Mouse (Mus musculus) activated CD4-positive, CD25-positive, alpha-beta regulatory T cell, adult 4 months (primary cell): Measurements from ENCODE around the gene Smc6. TPM values are rescaled to one million over a fixed set of nuclear protein-coding genes. Genes with fewer than 3 reads are reported as not detected.

Source experiments
- ATAC-seq: one replicate; pipeline ENCODE4 v1.8.0; 2017
- polyA plus RNA-seq, 2 experiments: library from polyadenylated mRNA; unstranded; fragments of 100-300 nt; shearing (Covaris generic); gene quantifications; one replicate each; pipeline ENCODE4 v1.2.1; 2017

The Smc6 gene
- polyA plus RNA-seq, 2 experiments from 2014 or later = 108 to 193 TPM

DNA sequence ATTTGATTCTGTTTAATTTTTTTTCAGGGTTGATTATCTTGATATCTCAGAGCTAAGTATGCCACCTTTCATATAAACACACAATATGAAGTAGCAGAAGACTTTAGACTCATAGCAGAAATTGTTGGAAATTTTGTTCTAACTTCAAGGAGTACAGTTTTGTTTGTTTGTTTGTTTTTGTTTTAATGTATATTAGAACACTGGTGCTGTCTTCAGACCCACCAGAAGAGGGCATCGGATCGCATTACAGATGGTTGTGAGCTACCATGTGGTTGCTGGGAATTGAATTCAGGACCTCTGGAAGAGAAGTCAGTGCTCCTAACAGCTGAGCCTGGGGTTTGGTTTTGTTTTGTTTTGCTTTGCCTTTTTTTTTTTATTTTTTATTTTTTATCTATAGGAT is 20.7 kb downstream of the Smc6 start:
- ATAC-seq = no peak

DNA sequence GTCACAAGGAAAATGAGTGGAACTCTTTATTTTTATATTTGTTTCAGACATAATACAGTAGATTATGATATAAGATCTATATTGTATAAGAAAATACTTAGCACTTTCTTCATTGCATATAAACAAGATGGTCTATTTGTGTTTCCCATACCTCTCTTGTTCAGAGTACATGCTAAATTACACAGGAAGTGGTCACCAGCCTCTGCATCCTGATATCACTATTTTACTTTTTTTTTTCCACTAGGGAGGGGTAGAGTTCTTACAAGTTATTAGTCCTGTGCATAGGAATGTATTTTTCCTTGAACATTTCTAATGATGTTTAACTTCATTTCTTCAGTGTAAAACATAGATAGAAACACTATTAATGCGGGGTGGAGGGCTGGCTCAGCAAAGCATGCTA is 35.2 kb downstream of the Smc6 start:
- peak; percentile 87 for ATAC-seq

DNA sequence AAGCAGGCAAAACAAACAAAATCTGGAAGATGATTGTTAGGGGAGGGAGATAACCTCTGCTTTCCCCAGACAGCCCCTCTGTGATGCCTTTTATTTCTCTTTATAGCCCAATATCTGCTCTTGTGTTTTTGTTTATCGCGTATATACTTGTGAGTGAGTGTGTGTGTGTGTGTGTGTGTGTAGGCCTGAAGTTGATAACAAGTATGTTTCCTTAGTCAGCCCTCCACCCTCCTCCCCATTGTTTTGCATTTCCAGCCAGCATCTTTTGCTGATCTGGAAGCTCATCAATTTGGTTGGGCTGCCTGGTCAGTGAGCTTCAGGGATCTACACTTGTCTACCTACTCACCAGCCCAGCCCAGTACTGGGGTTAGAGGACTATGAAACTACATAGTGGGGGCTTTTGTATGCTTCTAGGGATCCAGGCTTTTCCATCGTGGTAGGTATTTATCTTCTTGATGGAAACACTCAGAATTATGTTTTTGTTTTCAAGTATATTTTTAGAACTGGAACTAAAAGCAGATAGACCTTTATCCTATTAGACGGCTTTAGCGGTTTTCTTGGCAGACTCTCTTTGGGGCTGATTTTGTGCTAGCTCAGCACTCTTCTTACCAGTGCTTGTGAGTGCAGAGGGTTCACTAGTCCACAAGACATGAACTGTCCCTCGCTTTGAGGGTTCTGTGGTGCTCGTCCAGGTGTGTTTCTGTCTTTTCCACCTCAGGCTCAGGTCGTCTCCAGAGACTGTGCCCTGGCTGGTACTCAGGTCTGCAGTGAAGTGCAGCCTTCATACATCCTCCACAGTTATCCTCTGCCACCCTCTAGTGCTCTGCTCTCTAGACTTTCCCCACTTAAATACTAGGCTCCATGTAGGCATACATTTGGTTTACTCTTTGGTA is 41.3 kb downstream of the Smc6 start:
- ATAC-seq = no peak

DNA sequence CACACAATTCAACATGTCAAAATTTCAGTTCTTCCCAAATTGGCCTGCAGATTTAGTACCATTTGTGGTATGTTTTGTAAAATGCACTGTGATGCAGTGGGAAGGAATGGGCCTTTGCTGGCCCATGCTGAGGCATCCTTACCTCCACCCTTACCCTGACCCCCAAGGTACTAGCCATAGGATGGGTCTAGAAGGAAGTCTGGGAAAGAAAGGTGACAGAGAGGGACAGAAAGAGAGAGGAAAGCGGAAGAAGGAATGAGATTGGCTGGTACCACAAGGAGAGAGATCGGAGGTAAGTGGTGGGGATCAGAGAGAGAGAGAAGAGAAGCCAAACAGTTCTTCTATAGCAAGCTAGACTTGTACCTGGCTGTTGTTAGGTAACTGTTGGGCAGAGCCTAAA is 45.4 kb downstream of the Smc6 start:
- no peak for ATAC-seq

DNA sequence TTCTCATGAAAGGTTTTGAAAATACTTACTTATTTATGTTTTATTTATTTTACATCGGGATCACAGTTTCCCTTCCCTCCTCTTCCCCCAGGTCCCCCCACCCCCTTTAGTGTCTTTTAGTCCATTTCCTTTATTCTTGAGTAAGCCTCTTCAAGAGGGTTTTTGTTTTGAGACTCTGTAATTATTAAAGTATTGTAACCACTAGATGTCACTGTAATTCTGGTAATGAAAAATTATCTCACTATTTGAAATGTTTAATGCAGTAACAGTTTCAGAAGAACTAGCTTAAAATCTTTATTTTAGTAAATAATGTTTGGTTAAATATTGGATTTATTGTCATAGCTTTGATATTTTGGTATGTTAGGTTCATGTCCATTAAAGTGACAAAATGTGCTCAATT is 48.2 kb downstream of the Smc6 start:
- no peak for ATAC-seq

DNA sequence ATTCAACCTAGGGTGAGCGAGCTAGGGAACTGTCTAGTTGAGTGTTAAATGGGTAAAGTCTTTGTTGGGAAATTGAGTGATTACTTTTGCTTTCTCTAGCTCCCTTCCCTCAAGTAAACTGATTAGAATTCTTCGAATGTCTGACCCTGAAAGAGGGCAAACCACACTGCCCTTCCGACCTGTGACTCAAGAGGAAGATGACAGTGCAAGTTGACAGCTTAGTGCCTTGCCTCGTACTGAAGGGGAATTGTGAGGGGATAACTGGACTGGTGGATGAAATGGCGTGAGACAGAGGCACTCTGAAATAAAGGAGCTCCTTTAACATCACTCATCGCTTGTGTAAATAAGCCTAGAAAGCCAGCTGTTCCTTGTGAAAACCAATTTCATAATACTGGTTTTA is 52.0 kb downstream of the Smc6 start:
- ATAC-seq = no peak

DNA sequence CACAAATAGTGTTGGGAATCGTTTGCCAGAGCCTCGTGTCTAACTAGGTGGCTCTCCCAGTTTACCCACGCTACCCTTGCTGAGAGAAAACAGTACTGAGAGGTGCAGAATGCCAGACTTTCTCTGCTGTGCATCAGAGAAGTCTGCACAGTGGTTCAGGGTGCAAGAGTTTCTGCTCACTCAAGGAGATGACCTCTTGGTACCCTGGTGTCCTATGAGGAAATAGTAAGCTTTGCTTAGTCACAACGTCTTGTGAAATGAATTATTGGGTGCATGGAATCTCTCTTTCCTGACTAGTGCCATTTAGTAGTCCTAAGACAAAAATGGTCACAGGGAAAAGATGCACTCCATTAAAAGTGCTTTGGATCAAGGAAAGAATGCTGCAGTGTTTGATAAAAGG is 58.8 kb downstream of the Smc6 start:
- no peak for ATAC-seq

DNA sequence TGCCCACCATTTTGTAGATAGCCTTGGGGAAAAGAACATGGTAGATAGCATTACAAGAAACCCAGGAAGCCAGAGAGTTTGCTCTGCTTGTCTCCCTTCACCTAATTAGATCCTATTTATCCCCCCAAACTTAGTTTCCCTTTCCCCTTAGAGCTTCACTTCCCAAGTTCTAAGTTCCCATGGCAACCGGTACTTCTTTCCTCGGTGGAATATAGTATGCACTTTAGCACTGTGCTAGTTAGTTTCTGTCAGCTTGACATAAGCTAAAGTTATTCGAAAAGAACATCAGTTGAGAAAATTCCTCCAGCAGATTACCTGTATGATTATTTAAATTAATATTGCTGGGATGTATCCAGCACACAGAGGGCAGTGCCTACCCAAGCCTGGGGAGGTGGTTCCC is 60.8 kb downstream of the Smc6 start:
- no peak for ATAC-seq

DNA sequence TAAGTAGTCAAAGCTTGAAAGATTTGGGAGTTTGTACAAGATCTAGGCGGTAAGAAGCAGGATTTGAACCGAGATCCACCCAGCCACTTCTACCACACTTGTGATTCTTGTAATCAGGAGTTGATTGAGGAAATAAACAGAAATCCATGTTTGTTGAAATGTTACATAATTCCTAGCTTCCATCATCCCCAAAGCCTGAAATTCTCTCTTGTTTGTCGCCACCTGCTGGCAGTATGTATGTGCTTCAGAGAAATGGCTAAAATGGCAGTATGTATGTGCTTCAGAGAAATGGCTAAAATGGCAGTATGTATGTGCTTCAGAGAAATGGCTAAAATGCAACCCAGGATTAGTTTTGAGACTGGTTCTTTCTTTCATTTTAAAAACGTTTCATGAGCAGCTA is 71.2 kb downstream of the Smc6 start:
- peak; percentile 69 for ATAC-seq

DNA sequence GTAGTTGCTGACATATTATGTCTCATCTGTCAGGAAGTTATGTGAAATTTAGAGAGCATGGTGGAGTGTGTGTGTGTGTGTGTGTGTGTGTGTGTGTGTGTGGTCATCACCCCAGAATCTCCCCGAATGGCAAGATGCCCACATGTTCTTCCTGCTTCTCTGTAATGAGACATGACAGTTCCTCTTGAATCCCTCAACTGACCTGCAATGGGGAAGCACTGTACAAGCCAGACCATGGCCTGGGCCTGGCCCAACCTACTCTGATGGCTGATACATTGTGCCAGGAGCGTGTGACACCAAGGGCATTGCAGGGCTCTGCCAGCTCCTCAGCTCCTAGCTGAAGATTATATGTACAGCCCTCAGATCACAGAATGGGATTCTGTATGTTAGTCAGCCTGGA is 72.6 kb downstream of the Smc6 start:
- ATAC-seq = no peak

DNA sequence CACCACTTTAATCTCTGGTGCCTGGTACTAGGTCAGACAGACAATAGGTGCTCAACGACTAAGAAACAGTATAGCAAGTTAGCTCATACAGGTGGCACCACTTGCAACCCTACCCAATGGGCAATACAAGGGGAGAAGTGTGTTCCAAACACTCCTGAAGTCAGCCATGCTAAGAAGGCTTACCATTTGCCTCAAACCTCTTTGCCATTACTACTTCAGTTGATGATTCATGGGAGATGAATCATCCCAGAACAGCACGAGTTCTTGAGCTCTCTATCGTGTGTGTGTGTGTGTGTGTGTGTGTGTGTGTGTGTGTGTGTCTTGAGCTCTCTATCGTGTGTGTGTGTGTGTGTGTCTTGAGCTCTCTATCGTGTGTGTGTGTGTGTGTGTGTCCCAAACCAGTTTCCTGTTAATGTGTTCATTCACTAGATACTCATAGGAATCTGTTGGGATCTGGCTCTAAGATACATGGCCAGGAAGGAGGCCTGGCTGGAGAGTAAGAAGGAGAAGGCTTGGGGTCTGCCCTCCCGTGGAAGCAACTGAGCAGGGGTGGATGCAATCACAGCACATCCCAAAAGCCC is 76.4 kb downstream of the Smc6 start:
- no peak for ATAC-seq

DNA sequence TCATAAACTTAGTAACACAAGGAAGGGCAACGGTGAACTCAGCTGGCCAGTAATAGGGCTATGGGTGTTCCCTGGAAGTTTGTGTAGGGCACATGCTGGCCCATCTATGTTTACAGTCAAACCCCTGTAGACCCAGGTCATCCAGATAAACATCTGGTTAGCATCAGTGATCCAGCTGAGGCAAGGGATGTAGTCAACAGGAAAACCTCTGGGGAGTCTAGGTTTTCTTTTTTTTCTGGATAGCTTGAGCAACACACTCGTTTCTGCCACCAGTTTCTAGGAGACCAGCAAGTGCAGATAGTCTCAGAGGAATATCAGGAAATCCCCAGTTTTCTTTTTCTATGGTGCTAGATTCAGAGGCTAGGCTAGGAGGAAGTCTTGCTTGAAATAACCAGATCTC is 80.3 kb downstream of the Smc6 start:
- ATAC-seq = no peak

DNA sequence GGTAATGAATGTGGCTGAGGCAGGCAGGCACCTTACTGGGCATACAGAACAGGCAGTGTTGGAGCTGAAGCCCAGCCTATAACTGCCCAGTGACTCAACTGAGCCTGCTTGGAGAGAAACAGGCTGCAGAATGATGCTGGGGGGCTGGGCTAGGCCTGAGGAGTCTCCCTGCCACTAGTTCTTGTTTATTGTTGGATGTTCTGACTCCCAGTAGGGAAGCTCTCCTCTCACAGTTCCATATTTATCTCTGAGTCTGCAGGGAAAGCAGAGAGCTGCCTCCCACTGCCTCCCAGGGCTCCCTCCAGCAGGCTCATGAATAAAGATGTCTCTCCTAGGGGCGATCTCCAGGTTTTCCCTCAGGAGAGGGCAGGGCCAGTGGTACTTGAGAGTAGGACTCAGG is 82.7 kb downstream of the Smc6 start:
- ATAC-seq = no peak

DNA sequence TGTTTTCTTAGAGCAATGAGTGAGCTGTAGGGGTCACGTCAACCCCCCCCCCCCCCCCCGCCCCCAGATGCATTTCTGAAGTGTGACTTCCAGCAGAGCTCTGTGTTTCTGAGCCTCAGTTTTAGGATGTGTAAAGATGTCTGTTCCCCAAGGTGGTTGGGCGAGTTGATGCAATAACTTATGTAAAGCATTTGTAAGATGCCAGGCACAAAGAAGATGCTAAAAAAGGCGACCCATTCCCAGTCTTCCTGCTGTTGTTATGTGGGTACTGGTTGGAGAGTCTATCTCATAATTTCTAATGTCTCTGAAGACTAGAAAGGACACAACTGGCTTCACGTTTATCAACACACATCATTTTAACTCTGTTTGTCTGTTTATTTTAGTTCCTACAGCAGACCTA is 84.2 kb downstream of the Smc6 start:
- ATAC-seq = no peak

DNA sequence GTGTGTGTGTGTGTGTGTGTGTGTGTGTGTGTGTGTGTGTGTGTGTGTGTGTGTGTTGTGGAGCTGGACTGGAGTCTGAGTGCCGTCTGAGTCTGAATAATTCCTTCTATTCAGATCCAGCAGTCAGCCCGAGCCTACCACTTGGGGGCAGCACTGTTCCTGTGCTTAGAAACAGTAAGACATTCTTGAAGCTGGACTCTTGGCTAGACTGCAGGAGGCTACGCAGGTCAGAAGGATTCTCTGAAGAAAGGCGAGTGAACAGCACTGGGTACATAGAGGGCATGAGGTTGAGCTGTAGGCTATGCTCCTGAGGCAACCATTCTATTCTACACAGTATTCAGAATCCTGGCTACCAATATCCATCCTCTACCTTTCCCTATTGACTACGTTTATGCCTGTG is 85.2 kb downstream of the Smc6 start:
- ATAC-seq = no peak

DNA sequence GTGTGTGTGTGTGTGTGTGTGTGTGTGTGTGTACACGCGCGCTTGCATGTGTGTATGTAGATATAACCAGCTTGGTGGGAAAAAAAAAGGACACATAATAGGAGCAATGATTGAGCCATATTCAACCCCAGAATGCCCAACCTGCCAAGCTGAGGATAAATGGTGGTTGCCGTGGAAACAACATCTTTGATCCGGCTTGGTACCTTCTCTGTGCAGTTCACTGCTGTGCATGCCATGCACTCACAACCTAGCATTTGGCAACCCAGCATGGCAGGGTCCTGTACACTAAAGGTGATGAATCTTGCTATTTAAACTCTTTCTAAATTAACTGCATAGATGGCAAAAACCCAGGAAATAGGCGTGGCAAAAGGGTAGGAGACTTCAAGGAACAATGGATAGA is 96.7 kb downstream of the Smc6 start:
- ATAC-seq = no peak

DNA sequence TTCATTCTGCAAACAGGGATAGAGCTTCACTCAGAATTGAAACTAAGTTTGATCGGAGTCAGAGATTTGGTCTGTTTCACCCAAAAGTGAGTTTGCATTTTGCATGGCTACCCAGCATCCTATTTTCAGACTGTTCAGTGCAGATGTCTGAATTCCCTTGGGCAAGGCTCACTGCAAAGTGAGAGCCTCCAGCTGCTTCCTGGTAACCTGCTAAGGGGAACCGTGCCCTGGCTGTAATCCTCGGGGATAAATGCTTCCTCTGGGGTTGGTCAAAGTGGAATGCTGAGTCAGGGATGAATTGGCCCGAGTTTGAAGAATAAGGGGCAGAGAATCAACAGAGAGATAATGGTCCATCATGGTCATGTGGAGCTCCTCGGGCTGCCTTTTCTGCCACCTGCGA is 99.2 kb downstream of the Smc6 start:
- no peak for ATAC-seq

DNA sequence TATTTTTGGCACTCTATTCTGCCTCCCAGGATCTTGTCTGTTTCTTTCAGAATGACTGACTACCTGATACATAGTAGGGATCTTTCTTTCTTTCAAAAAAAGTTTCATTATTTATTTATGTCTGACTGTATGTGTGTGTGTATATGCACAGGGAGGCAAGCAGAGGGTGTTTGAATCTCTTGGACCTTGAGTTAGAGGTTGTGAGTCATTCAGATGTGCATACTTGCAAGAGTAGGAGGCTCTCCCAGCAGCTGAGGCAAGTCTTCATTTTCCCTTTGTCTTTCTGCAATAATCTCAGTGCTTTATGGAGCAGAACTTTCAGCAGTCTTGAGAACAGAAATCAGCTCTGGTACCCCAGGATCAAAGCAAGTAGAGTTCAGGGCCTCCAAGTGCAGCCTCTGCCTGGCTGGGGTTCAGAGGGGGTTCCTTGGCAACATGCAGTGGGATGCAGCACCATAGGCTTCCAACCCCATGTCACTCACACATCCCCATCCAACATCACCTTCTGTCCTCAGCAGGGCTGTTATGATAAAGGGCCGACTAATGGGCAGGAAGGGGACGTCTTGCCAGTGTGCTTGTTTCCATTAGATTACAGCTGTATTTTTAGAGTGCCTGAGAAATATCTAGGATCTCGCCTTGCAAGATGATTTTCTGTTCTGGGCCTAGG is 101.5 kb downstream of the Smc6 start:
- ATAC-seq = no peak

Other genes starting within 250 kb of the Smc6 start
- not detected for gene Kcns3, start 114.8 kb upstream of the Smc6 start, polyA plus RNA-seq
- not detected for gene Msgn1, start 56.9 kb upstream of the Smc6 start, polyA plus RNA-seq
- 1 to 10 TPM; 3.3 to 5.0 TPM for gene Gen1, start 85 bp upstream of the Smc6 start, polyA plus RNA-seq
- gene Vsnl1, start 170.7 kb downstream of the Smc6 start, polyA plus RNA-seq = not detected
- under 1 TPM in 1 of 2 experiments, not detected in 1; 0.11 TPM for gene Rad51ap2, start 190.2 kb downstream of the Smc6 start, polyA plus RNA-seq